17 mouse cellular contexts compared by ENCODE assay signal in the genomic region with DNA sequence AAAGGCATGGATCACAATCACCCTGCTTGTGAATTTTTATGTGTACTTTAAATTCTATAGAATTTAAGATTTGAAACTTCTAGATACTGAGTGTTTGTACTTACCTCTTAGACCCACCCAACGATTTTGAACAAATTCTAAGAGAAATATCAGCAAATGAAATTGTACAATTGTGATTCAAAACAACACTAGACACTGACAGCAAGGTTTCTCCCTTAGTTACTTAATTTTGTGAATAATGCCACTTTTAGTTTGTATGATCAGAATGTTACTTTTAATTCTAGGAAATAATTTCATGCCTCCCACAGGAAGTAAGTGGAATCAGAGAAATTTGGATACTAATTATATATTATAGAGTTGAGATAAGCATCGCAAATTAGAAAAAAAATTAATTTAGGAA. TPM values are rescaled to one million over a fixed set of nuclear protein-coding genes. Genes with fewer than 3 reads are reported as not detected.
"Had no signal": no experiment of that assay in that cellular context is flagged by ENCODE, and none has a peak within 500 bp of the region (broad histone marks: within the 10 kb centered on the region; RNA-seq: fewer than 3 reads in every experiment).

No protein-coding gene starts in this region.

- H3K4me2 ChIP-seq: midbrain, embryonic 15.5 days; neural tube, embryonic 13.5 days; stomach, embryonic 15.5 days had no signal

- H3K4me1 ChIP-seq: neural tube, embryonic 13.5 days; stomach, embryonic 15.5 days had no signal

- H3K27ac ChIP-seq: kidney, postnatal 0 days; liver, embryonic 14.5 days; midbrain, embryonic 15.5 days; neural tube, embryonic 13.5 days; stomach, embryonic 15.5 days had no signal

- DNase-seq: kidney, adult 11 months; kidney, adult 9 months; kidney, postnatal 36 days; layer of hippocampus, adult 9-11 months; layer of hippocampus, postnatal 36 days; lung, adult 18-20 months; lung, postnatal 4 days; right cerebral cortex, postnatal 14 days; thymus, postnatal 36 days had no signal

- H3K36me3 ChIP-seq: midbrain, embryonic 15.5 days; neural tube, embryonic 13.5 days; stomach, embryonic 15.5 days had no signal

- H3K9me3 ChIP-seq: midbrain, embryonic 15.5 days; neural tube, embryonic 13.5 days; stomach, embryonic 15.5 days had no signal

- H3K4me3 ChIP-seq: megakaryocyte, embryonic 14.5 days; midbrain, embryonic 15.5 days; neural tube, embryonic 13.5 days; stomach, embryonic 15.5 days had no signal

- H3K9ac ChIP-seq: liver, embryonic 14.5 days; midbrain, embryonic 15.5 days; neural tube, embryonic 13.5 days; stomach, embryonic 15.5 days had no signal

- ATAC-seq: lung, postnatal 0 days; midbrain, embryonic 15.5 days had no signal

RNA-seq across cellular contexts. Expression of a gene that starts 20.2 kb away (rescaled TPM):
- polyA plus RNA-seq: kidney, postnatal 0 days; spleen, adult 2 months had no signal
